Mouse (Mus musculus) MEL (cell line): ENCODE measurements around the gene Smtnl2. TPM values are rescaled to one million over a fixed set of nuclear protein-coding genes. Genes with fewer than 3 reads are reported as not detected.

ENCODE experiments used
- DNase-seq: peaks from one replicate; pipeline ENCODE4 v3.0.0; 2011; ENCODE audit warnings: low read depth, low spot score
- H3K27ac ChIP-seq: 2 replicates; pipeline ENCODE4 v1.5.1; 2012; ENCODE audit warnings: low read depth, mild to moderate bottlenecking, control low read depth, low read length, moderate library complexity; ENCODE audit not compliant: control insufficient read depth
- H3K27me3 ChIP-seq, 2 experiments: fragments of 150-350 bp in 1 of 2; sonication (generic) in 1 of 2; 2 replicates each; pipeline ENCODE4 v1.6.1; 2012; ENCODE audit warnings: low read length in 2 of 2, mild to moderate bottlenecking in 2 of 2, improper control_type of control experiment in 1 of 2, moderate library complexity in 1 of 2; ENCODE audit not compliant: insufficient read depth in 2 of 2, control insufficient read depth in 1 of 2
- H3K36me3 ChIP-seq, 2 experiments: 2 replicates each; pipeline ENCODE4 v1.6.1; 2012 to 2014; ENCODE audit warnings: low read length in 2 of 2, improper control_type of control experiment in 1 of 2, inconsistent platforms in 1 of 2, mild to moderate bottlenecking in 1 of 2; ENCODE audit not compliant: insufficient read depth in 2 of 2, control insufficient read depth in 1 of 2
- H3K4me1 ChIP-seq, 2 experiments: fragments of 150-350 bp in 1 of 2; sonication (generic) in 1 of 2; 2 replicates each; pipeline ENCODE4 v1.6.1; 2012; ENCODE audit warnings: low read length in 2 of 2, improper control_type of control experiment in 1 of 2, mild to moderate bottlenecking in 1 of 2; ENCODE audit not compliant: insufficient read depth in 2 of 2, control insufficient read depth in 1 of 2
- H3K4me3 ChIP-seq, 2 experiments: fragments of 150-350 bp in 1 of 2; sonication (generic) in 1 of 2; 2 replicates each; pipeline ENCODE4 v1.5.1; 2012; ENCODE audit warnings: low read depth in 2 of 2, low read length in 2 of 2, mild to moderate bottlenecking in 2 of 2, moderate library complexity in 2 of 2, control low read depth in 1 of 2, improper control_type of control experiment in 1 of 2; ENCODE audit not compliant: control insufficient read depth in 1 of 2, insufficient read depth in 1 of 2
- H3K79me2 ChIP-seq: 2 replicates; pipeline ENCODE4 v1.6.1; 2012; ENCODE audit warnings: mild to moderate bottlenecking, low read length, moderate library complexity; ENCODE audit not compliant: control insufficient read depth, poor library complexity, insufficient read depth
- H3K9ac ChIP-seq: 2 replicates; pipeline ENCODE4 v1.6.1; 2012; ENCODE audit warnings: low read depth, mild to moderate bottlenecking, control low read depth, low read length, moderate library complexity; ENCODE audit not compliant: control insufficient read depth, poor library complexity, severe bottlenecking
- H3K9me3 ChIP-seq: fragments of 150-350 bp; sonication (generic); replicated peaks from 2 replicates; pipeline ENCODE4 v1.6.1; 2012; ENCODE audit warnings: mild to moderate bottlenecking, low read length, improper control_type of control experiment, moderate library complexity; ENCODE audit not compliant: insufficient read depth
- BHLHE40 ChIP-seq: IDR thresholded peaks from 2 replicates; pipeline ENCODE4 v1.6.1; 2012; ENCODE audit warnings: low read depth, mild to moderate bottlenecking, inconsistent platforms, low read length, improper control_type of control experiment, borderline replicate concordance
- CHD1 ChIP-seq: IDR thresholded peaks from 2 replicates; pipeline ENCODE4 v1.6.1; 2012; ENCODE audit warnings: low read depth, mild to moderate bottlenecking, inconsistent platforms, low read length, improper control_type of control experiment
- CHD2 ChIP-seq: IDR thresholded peaks from 2 replicates; pipeline ENCODE4 v1.6.1; 2011; ENCODE audit warnings: low read length, improper control_type of control experiment
- CTCF ChIP-seq, 3 experiments: IDR thresholded peaks in 2 of 3; conservative IDR thresholded peaks in 1 of 3; 2 replicates each; pipeline ENCODE4 v1.5.1; 2011 to 2012; ENCODE audit warnings: low read length in 3 of 3, low read depth in 2 of 3, mild to moderate bottlenecking in 2 of 3, improper control_type of control experiment in 1 of 3, inconsistent platforms in 1 of 3, mixed read lengths in 1 of 3, moderate library complexity in 1 of 3; ENCODE audit not compliant: control insufficient read depth in 1 of 3, insufficient read depth in 1 of 3, poor library complexity in 1 of 3, severe bottlenecking in 1 of 3
- E2F4 ChIP-seq: IDR thresholded peaks from 2 replicates; pipeline ENCODE4 v1.6.1; 2011; ENCODE audit warnings: low read depth, low read length, improper control_type of control experiment, borderline replicate concordance
- ELF1 ChIP-seq: IDR thresholded peaks from 2 replicates; pipeline ENCODE4 v1.6.1; 2014; ENCODE audit warnings: low read depth, mild to moderate bottlenecking, inconsistent platforms, low read length, improper control_type of control experiment, moderate library complexity
- EP300 ChIP-seq, 2 experiments: IDR thresholded peaks; 2 replicates each; pipeline ENCODE4 v1.6.1; 2011; ENCODE audit warnings: improper control_type of control experiment in 2 of 2, low read length in 2 of 2, low read depth in 1 of 2, mild to moderate bottlenecking in 1 of 2
- GABPA ChIP-seq: IDR thresholded peaks from 2 replicates; pipeline ENCODE4 v1.6.1; 2012; ENCODE audit warnings: low read depth, mild to moderate bottlenecking, inconsistent platforms, low read length, improper control_type of control experiment, moderate library complexity
- GATA1 ChIP-seq: IDR thresholded peaks from 2 replicates; pipeline ENCODE4 v1.6.1; 2011; ENCODE audit warnings: low read depth, low read length, improper control_type of control experiment
- HCFC1 ChIP-seq: IDR thresholded peaks from 2 replicates; pipeline ENCODE4 v1.6.1; 2012; ENCODE audit warnings: low read depth, mild to moderate bottlenecking, inconsistent platforms, low read length, improper control_type of control experiment, moderate library complexity
- JUND ChIP-seq: IDR thresholded peaks from 2 replicates; pipeline ENCODE4 v1.6.1; 2011; ENCODE audit warnings: low read depth, mild to moderate bottlenecking, improper control_type of control experiment, low read length
- KAT2A ChIP-seq: conservative IDR thresholded peaks from 2 replicates; pipeline ENCODE4 v1.6.1; 2012; ENCODE audit warnings: low read depth, low read length, improper control_type of control experiment, inconsistent platforms
- MAFK ChIP-seq: IDR thresholded peaks from 2 replicates; pipeline ENCODE4 v1.6.1; 2011; ENCODE audit warnings: low read depth, mild to moderate bottlenecking, low read length, improper control_type of control experiment, borderline replicate concordance
- MAZ ChIP-seq: IDR thresholded peaks from 2 replicates; pipeline ENCODE4 v1.6.1; 2012; ENCODE audit warnings: low read depth, mild to moderate bottlenecking, inconsistent platforms, low read length, improper control_type of control experiment
- MXI1 ChIP-seq: IDR thresholded peaks from 2 replicates; pipeline ENCODE4 v1.6.1; 2011; ENCODE audit warnings: mild to moderate bottlenecking, low read depth, low read length, improper control_type of control experiment
- MYC ChIP-seq: IDR thresholded peaks from 2 replicates; pipeline ENCODE4 v1.6.1; 2011; ENCODE audit warnings: low read depth, mild to moderate bottlenecking, low read length, improper control_type of control experiment, moderate library complexity
- NRF1 ChIP-seq: IDR thresholded peaks from 2 replicates; pipeline ENCODE4 v1.6.1; 2014; ENCODE audit warnings: low read depth, mild to moderate bottlenecking, inconsistent platforms, low read length, improper control_type of control experiment, moderate library complexity; ENCODE audit not compliant: poor library complexity, insufficient read depth, severe bottlenecking
- POLR2AphosphoS2 ChIP-seq: IDR thresholded peaks from 2 replicates; pipeline ENCODE4 v1.6.1; 2011; ENCODE audit warnings: low read length, improper control_type of control experiment
- POLR2AphosphoS5 ChIP-seq: IDR thresholded peaks from 2 replicates; pipeline ENCODE4 v1.6.1; 2012; ENCODE audit warnings: low read depth, borderline replicate concordance, mild to moderate bottlenecking, inconsistent platforms, low read length, moderate library complexity, mixed read lengths
- RCOR1 ChIP-seq: IDR thresholded peaks from 2 replicates; pipeline ENCODE4 v1.6.1; 2012; ENCODE audit warnings: low read depth, mild to moderate bottlenecking, inconsistent platforms, low read length, improper control_type of control experiment
- SIN3A ChIP-seq: IDR thresholded peaks from 2 replicates; pipeline ENCODE4 v1.6.1; 2012; ENCODE audit warnings: low read length, improper control_type of control experiment, inconsistent platforms
- SMC3 ChIP-seq: IDR thresholded peaks from 2 replicates; pipeline ENCODE4 v1.6.1; 2011; ENCODE audit warnings: low read depth, low read length, improper control_type of control experiment
- TAL1 ChIP-seq: IDR thresholded peaks from 2 replicates; pipeline ENCODE4 v1.6.1; 2012; ENCODE audit warnings: mild to moderate bottlenecking, inconsistent platforms, low read length, moderate library complexity, mixed read lengths
- TCF12 ChIP-seq: IDR thresholded peaks from 2 replicates; pipeline ENCODE4 v1.6.1; 2014; ENCODE audit warnings: low read depth, mild to moderate bottlenecking, inconsistent platforms, low read length, improper control_type of control experiment, moderate library complexity
- ZKSCAN1 ChIP-seq: IDR thresholded peaks from 2 replicates; pipeline ENCODE4 v1.6.1; 2012; ENCODE audit warnings: low read depth, mild to moderate bottlenecking, inconsistent platforms, low read length, improper control_type of control experiment, moderate library complexity
- ZNF384 ChIP-seq: IDR thresholded peaks from 2 replicates; pipeline ENCODE4 v1.6.1; 2012; ENCODE audit warnings: low read depth, mild to moderate bottlenecking, inconsistent platforms, low read length, improper control_type of control experiment
- polyA plus RNA-seq, 2 experiments: library from polyadenylated mRNA; stranded (reverse) in 1 of 2; unstranded in 1 of 2; fragments of >175 nt in 1 of 2; fragments of >200 nt in 1 of 2; gene quantifications; 2 replicates each; pipeline versions ENCODE4 v1.2.1 to v1.2.4; 2012; ENCODE audit warnings: low replicate concordance in 2 of 2, low read depth in 1 of 2; ENCODE audit not compliant: insufficient read length in 2 of 2, insufficient read depth in 1 of 2, missing spikeins in 1 of 2
- total RNA-seq: library from RNA; depleted of rRNA; stranded (reverse); fragments of 300-350 nt; gene quantifications from 2 replicates; pipeline ENCODE4 v1.2.3, GENCODE M21; 2012

Gene Smtnl2
- total and polyA plus RNA-seq, 3 experiments, result 10.2 to 10.9 TPM; not detected in 1

GRCm38 (mm10) chr11:72379351-72379750 is 32.2 kb downstream of the Smtnl2 start:
- Histone ChIP-seq H3K27ac (no peak overlapping the region), H3K79me2 (no peaks in the 10 kb centered on the region), H3K9ac (no peak overlapping the region), H3K9me3 (no peaks in the 10 kb centered on the region), H3K4me3 (no peak overlapping the region), H3K27me3 (peaks cover 0 to under 1% of the 10 kb centered on the region in 2 experiments; a peak in 2 of 4 replicates), H3K36me3 (no peaks in the 10 kb centered on the region), H3K4me1 (peaks cover 0 to 8% of the 10 kb centered on the region in 2 experiments; a peak in 1 of 4 replicates)
- DNase-seq, result no peak
- no peak for TF ChIP-seq CHD1
- TF ChIP-seq GABPA, result no peak
- TF ChIP-seq POLR2AphosphoS2, result no peak
- TF ChIP-seq TAL1, result no peak
- TF ChIP-seq TCF12, result no peak
- no peak for TF ChIP-seq SMC3
- TF ChIP-seq CTCF (IDR thresholded peaks at IDR 0.05 in 2 of 3, conservative IDR thresholded peaks at IDR 0.05 in 1 of 3; ENCODE audit: control insufficient read depth in 1 of 3, insufficient read depth in 1 of 3, low read depth in 2 of 3, low read length in 3 of 3, poor library complexity in 1 of 3, severe bottlenecking in 1 of 3), result no peak
- no peak for TF ChIP-seq ZKSCAN1
- no peak for TF ChIP-seq MAZ
- TF ChIP-seq RCOR1, result no peak
- no peak for TF ChIP-seq SIN3A
- no peak for TF ChIP-seq NRF1
- no peak for TF ChIP-seq GATA1
- no peak for TF ChIP-seq ZNF384
- TF ChIP-seq KAT2A, result no peak
- no peak for TF ChIP-seq ELF1
- no peak for TF ChIP-seq CHD2

- H3K27ac ChIP-seq, result no peak overlapping the region
- no peak overlapping the region for H3K4me3 ChIP-seq
- peaks cover 0 to 2% of the 10 kb centered on the region in 2 experiments; a peak in 2 of 4 replicates for H3K27me3 ChIP-seq
- TF ChIP-seq GATA1 (no peak), HCFC1 (no peak), SIN3A (no peak), POLR2AphosphoS5 (no peak), MAFK (no peak), MYC (no peak), MXI1 (no peak), E2F4 (no peak), JUND (no peak), EP300 (IDR thresholded peaks at IDR 0.05; ENCODE audit: low read depth in 1 of 2, low read length in 2 of 2) (no peak), NRF1 (no peak), BHLHE40 (no peak), KAT2A (no peak), MAZ (no peak)
- no peak overlapping the region for H3K9ac ChIP-seq
- H3K36me3 ChIP-seq, result no peaks in the 10 kb centered on the region
- no peaks in the 10 kb centered on the region for H3K9me3 ChIP-seq
- DNase-seq, result no peak
- peaks cover 0 to 8% of the 10 kb centered on the region in 2 experiments; a peak in 1 of 4 replicates for H3K4me1 ChIP-seq
- H3K79me2 ChIP-seq, result no peaks in the 10 kb centered on the region
Observed at GRCm38 (mm10) chr11:72378222-72378621, 33.3 kb downstream of the Smtnl2 start.
